Mouse (Mus musculus): ENCODE measurements at regions not wholly inside any gene's neighbourhood (a gene's known extent, or its start where the extent isn't known, plus 50 kb on each side); places are given as distances from the start of the nearest gene placed in this dataset.

GRCm38 (mm10) chr13:51973461-51973860 is 127.0 kb downstream of the Gadd45g start:
- TF ChIP-seq CTCF (IDR thresholded peaks at IDR 0.05; ENCODE audit: low read depth) (no peak), EP300 (optimal IDR thresholded peaks at IDR 0.05) (no peak)
